Mouse (Mus musculus): ENCODE measurements around the gene Tmem101.

The Tmem101 gene

GRCm38 (mm10) chr11:102156039-102156785 lies at the start of gene Tmem101:
Tmem101 (minus strand) TSS chr11:102156404.
- ChIA-PET POLR2A (interaction anchor here (0.5 to 2.5 kb wide), 38 partner anchors 8 to 604 kb away, joined by 3 to 13 read pairs (median 3); partner anchors contain the start of genes Pyy (in 2 of the 4), Asb16 (in 1 of the 4), BC030867 (in 1 of the 4) and Cd300lg (in 1 of the 4)), CTCF (interaction anchor here in 3 of 4 experiments (0.6 to 2.0 kb wide), 35 partner anchors 8 to 714 kb away, joined by 3 to 10 read pairs (median 4); partner anchors contain the start of genes BC030867 (in 2 of the 3), Dusp3 (in 1 of the 3), Rpl27 (in 1 of the 3) and Tmub2 (in 1 of the 3))

GRCm38 (mm10) chr11:102201408-102201821 lies 45.2 kb upstream of the Tmem101 start:
- POLR2A ChIA-PET, result interaction anchor here in 2 of 4 experiments (0.9 to 1.9 kb wide), 5 partner anchors 10 to 47 kb away, joined by 3 to 4 read pairs (median 3); partner anchors contain the start of genes BC030867 (in 1 of the 2), G6pc3 (in 1 of the 2) and Tmem101 (in 1 of the 2)
- CTCF ChIA-PET, result interaction anchor here in 1 of 4 experiments (1.6 kb wide), 1 partner anchor 148 kb away, joined by 3 read pairs; no protein-coding TSS in a partner anchor

GRCm38 (mm10) chr11:102199856-102200255 lies 43.7 kb upstream of the Tmem101 start:
- ChIA-PET CTCF (interaction anchor here in 2 of 4 experiments (1.1 to 1.5 kb wide), 2 partner anchors 17 to 23 kb away, joined by 3 to 4 read pairs; no protein-coding TSS in a partner anchor), POLR2A (interaction anchor here in 2 of 4 experiments (0.5 to 1.2 kb wide), 5 partner anchors 11 to 542 kb away, joined by 3 to 4 read pairs (median 3); partner anchors contain the start of gene Tmem101 (in 1 of the 2))

DNA sequence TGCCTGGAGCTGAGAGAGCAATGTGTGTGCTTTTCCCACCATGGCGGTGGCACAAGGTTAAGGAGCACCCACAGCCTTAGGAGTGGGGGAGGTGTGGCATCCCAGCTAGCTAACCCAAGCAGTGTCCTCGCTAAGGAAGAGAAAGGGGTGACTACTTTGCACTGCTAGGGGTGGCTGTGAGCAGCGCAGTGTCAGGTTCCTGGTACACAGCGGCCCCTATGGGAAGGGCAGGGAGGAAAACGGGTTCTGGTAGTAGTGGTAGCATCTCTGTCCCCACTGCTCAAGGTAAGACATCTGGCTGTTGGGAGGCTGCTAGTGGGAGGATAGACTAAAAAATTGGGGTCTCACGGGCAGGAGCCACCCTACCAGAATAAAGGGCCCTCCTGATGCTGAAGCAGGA lies 42.0 kb upstream of the Tmem101 start:
- POLR2A ChIA-PET, result no interaction called here

DNA sequence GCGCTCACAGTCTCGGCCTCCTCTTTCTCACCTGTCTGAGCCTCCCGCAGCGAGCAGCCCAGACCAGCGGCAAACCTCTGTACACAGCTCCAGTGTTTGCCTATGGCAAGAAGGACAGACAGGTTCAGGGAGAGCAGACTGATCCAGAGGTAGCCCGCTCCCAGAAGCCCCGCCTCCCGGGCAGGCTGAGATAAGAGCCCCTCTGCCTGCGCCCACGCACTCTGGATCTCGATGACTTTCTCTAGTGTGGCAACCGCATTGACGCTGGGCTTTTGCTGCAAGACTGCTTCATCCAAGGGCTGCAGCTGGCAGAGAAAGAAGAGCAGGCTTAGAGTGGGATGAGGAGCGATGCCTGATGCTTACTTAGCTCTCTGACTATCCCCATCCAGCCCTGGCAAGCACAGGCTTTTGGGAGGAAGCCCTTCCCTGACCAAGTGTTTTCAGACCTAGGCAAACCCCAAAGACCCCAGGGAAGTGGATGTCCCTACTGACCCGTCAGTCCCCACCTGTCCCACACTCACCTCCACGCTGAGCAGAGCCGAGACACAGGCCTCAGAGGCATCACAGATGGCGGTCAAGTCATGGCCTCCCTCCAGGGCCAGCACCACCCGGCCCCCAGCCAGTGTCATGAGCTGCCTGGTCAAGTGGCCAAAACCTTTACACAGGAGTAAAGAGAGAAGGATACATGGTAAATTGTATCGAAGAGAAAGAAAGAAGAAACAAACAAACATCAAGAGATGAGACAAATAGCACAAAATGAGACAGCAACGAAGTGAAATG lies 40.0 kb upstream of the Tmem101 start:
- POLR2A ChIA-PET, result interaction anchor here in 2 of 4 experiments (0.8 to 1.4 kb wide), 4 partner anchors 10 to 134 kb away, joined by 3 to 6 read pairs (median 4); no protein-coding TSS in a partner anchor
- CTCF ChIA-PET, result interaction anchor here in 3 of 4 experiments (0.5 to 1.2 kb wide), 4 partner anchors 27 to 109 kb away, joined by 3 to 7 read pairs (median 4); no protein-coding TSS in a partner anchor

More for the DNA sequence above, 42.0 kb upstream of the Tmem101 start:
- CTCF ChIA-PET, result no interaction called here

GRCm38 (mm10) chr11:102193657-102194440 lies 37.6 kb upstream of the Tmem101 start:
- CTCF ChIA-PET, result interaction anchor here in 1 of 4 experiments (0.5 kb wide), 1 partner anchor 860 kb away, joined by 7 read pairs; no protein-coding TSS in a partner anchor
- POLR2A ChIA-PET, result interaction anchor here in 1 of 4 experiments (1.2 to 1.6 kb wide), 3 partner anchors 13 to 36 kb away, joined by 3 to 4 read pairs (median 4); partner anchors contain the start of gene Hdac5

DNA sequence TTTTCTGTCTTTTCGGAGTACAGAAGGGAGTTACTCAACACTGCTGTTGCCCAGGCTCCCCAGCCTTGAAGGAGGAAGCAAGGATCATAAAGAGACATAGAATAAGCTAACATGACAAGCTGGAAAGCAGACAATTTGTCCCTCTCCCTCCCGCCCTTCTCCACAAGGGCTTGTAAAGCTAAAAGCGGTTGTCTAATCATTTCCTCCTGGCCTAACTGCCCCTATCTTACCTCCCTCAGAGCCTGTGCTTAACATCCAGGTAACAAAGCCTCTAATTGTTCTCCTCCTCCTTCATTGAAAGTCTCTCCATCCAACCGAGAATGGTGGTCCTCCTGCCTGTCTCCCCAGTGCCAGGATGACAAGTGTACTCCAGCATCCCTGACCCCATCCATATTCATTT lies 34.6 kb upstream of the Tmem101 start:
- POLR2A ChIA-PET, result interaction anchor here in 2 of 4 experiments (0.8 to 1.9 kb wide), 4 partner anchors 37 to 75 kb away, joined by 3 to 5 read pairs (median 3); no protein-coding TSS in a partner anchor
- CTCF ChIA-PET, result interaction anchor here in 1 of 4 experiments (0.6 to 1.0 kb wide), 2 partner anchors 42 to 277 kb away, joined by 3 to 4 read pairs; no protein-coding TSS in a partner anchor

- POLR2A ChIA-PET, result interaction anchor here (0.6 to 1.9 kb wide), 40 partner anchors 9 to 827 kb away, joined by 3 to 6 read pairs (median 3); partner anchors contain the start of genes BC030867 (in 2 of the 4), Hdac5 (in 2 of the 4), Cfap97d1 (in 1 of the 4) and Tmem101 (in 1 of the 4)
- CTCF ChIA-PET, result interaction anchor here in 3 of 4 experiments (0.6 to 1.9 kb wide), 7 partner anchors 59 to 481 kb away, joined by 3 to 10 read pairs (median 3); partner anchors contain the start of gene BC030867 (in 2 of the 3)
These were observed 33.5 kb upstream of the Tmem101 start, which contains the start of gene G6pc3 for GRCm38 (mm10) chr11:102189461-102190436. G6pc3 (plus strand) TSS chr11:102189620.

GRCm38 (mm10) chr11:102188980-102189379 lies 32.8 kb upstream of the Tmem101 start:
- CTCF ChIA-PET, result interaction anchor here in 3 of 4 experiments (0.6 to 1.9 kb wide), 5 partner anchors 59 to 481 kb away, joined by 3 to 10 read pairs (median 4); partner anchors contain the start of gene BC030867 (in 2 of the 3)

DNA sequence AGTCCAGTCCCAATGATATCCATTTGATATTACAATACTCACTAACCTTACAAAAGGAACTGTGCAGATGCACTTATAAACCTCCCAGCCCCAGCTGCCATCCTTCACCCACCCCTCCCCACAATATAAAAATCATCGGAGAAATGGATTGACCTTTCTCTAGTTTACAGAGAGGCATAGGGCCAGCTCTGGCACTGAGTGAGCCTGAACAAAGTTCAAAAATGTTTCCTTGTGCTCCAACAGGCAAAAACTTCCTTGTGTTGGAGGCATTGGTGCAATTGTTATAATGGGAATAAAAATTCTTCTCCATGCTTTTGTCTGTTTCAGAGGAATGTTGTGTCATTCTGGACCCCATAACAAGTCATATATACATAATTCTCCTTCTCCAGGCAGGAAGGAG lies 30.0 kb upstream of the Tmem101 start:
- CTCF ChIA-PET, result interaction anchor here in 1 of 4 experiments (1.2 kb wide), 1 partner anchor 48 kb away, joined by 3 read pairs; no protein-coding TSS in a partner anchor

More at GRCm38 (mm10) chr11:102188980-102189379, 32.8 kb upstream of the Tmem101 start:
- POLR2A ChIA-PET, result interaction anchor here (0.6 to 1.9 kb wide), 41 partner anchors 8 to 828 kb away, joined by 3 to 6 read pairs (median 3); partner anchors contain the start of genes BC030867 (in 2 of the 4), Hdac5 (in 2 of the 4), Cfap97d1 (in 1 of the 4) and Tmem101 (in 1 of the 4)

DNA sequence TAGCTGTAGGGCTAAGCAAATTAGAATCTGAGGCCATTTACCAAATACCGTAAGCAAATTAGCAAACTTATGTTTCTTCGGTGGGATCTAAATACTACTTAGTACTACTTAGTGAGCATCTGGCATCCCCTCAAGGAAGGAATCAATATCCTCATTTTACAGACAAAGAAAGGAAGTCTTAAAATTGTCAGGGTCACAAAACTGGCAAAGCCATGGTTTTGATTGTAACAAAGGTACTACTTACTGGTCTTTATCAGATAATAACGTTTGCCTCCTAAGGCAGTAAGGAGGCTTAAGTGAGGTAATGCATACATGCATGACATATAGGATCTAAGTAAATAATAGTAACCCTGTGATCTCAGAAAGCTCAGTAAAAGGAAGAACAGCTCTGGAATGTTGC lies 29.5 kb upstream of the Tmem101 start:
- CTCF ChIA-PET, result interaction anchor here in 2 of 4 experiments (0.9 to 1.2 kb wide), 2 partner anchors 42 to 47 kb away, joined by 3 read pairs; no protein-coding TSS in a partner anchor
- POLR2A ChIA-PET, result interaction anchor here in 3 of 4 experiments (0.6 to 1.4 kb wide), 7 partner anchors 10 to 202 kb away, joined by 3 to 4 read pairs (median 3); partner anchors contain the start of genes Hdac5 (in 2 of the 3) and Cfap97d1 (in 1 of the 3)

More for the DNA sequence above, 30.0 kb upstream of the Tmem101 start:
- POLR2A ChIA-PET, result no interaction called here

DNA sequence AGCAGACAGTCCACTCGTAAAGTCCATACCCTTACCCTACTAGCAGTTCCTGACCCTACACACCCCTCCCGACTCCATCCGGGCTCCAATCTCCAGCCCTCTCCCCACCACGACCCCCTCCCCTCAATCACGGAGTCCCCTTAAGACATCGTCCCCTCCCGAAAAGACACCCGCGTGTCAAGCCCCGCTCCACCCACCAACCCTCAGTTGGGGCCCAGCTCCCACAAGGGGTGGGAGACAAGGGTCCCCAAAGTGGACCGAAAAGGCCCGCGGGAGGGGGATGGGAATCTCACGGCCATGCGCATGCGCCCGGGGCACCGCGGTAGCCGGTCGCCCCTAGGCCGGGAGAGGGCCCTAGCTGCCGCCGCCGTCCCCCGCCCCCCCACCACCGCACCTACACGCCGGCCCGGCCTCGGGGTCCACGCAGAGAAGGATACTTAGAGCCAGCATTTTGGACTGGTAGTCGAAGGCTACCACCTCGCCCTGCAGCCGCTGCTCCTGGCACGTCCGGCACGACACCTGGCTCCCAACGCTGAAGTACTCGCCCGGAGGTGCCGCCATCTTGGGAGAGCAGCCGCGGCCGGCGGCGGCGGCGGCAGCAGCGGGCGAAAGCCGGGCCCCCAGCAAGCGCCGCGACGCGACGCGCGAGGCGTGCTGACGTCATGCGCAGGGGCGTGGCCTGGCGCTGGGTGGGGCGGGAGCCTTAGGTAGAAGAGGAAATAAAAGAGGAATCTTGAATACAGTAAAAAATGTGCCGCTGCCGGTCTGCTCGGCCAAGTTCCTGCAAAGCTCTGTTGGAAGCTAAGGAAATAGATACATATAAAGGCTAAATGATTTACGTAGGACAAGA lies 28.7 kb upstream of the Tmem101 start, which contains the start of gene Lsm12:
TSS of gene Lsm12 (minus strand) at position 651 of the 850 bp plus-strand sequence.
- CTCF ChIA-PET, result interaction anchor here in 3 of 4 experiments (0.5 to 1.2 kb wide), 3 partner anchors 37 to 46 kb away, joined by 3 read pairs; no protein-coding TSS in a partner anchor
- POLR2A ChIA-PET, result interaction anchor here in 3 of 4 experiments (0.5 to 1.4 kb wide), 16 partner anchors 9 to 1473 kb away, joined by 3 to 6 read pairs (median 3); partner anchors contain the start of genes Hdac5 (in 2 of the 3), Cfap97d1 (in 1 of the 3) and Kat2a (in 1 of the 3)

- ChIA-PET POLR2A (interaction anchor here in 3 of 4 experiments (0.6 to 1.4 kb wide), 10 partner anchors 11 to 858 kb away, joined by 3 to 5 read pairs (median 3); partner anchors contain the start of gene Hdac5 (in 1 of the 3)), CTCF (no interaction called here)
These were observed 28.0 kb upstream of the Tmem101 start for GRCm38 (mm10) chr11:102184253-102184645.

- ChIA-PET POLR2A (interaction anchor here in 2 of 4 experiments (0.5 to 4.5 kb wide), 8 partner anchors 9 to 83 kb away, joined by 3 to 24 read pairs (median 4); partner anchors contain the start of genes G6pc3 (in 2 of the 2) and Tmem101 (in 1 of the 2)), CTCF (interaction anchor here in 1 of 4 experiments (0.5 to 1.6 kb wide), 3 partner anchors 69 to 258 kb away, joined by 3 to 4 read pairs (median 3); partner anchors contain the start of gene BC030867)
These were observed 23.6 kb upstream of the Tmem101 start for GRCm38 (mm10) chr11:102179836-102180235.

All from embryonic stem cell, embryonic (primary cell).